Mouse (Mus musculus) thymus, postnatal 25 days (tissue): ENCODE data around the gene Mrpl55.
"Not testable (repeated sequence)": the region's sequence is repeated elsewhere in the genome, so short reads cannot be mapped to it uniquely, and the experiment has no call there.

Experiments used
- DNase-seq: peaks from one replicate; pipeline ENCODE4 v3.0.0; 2022

The Mrpl55 gene

DNA sequence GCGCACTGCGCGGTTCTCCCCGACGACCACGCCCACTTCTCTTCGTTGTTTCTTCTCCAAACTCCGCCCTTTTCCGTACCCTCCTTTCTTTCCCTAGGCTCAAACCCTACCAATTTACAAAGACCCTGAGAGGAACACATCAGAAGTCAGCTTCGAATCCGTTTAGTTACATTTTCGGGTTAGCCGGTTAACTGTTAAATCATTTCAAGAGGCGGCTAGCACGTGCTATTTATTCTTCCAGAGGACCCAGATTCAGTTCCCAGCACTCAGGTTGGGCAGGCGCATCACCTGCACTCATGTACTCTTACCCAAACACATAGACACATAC lies 10.3 kb upstream of the Mrpl55 start, which contains the start of gene Guk1:
TSS of gene Guk1 (minus strand) at position 154 of the 328 bp plus-strand sequence.
- DNase-seq = no peak

DNA sequence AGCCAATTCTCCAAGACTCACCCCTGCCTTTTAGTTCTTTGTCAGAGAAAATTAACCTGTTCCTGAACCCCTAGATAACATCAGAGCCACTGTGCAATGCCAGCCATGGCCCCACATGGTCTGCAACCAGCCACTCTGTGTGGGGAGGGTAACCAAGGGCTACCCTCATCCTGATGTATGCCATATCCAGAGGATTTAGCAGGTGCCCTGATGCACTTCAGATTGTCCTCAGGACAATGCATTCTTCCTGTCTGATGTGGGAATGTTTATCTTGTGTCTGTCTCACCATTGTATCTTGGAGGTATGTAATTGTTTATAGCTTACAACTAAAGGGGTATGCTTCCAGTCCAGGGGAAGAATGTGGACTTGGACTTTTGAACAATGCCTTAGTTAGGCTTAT lies 6.1 kb upstream of the Mrpl55 start:
- no peak for DNase-seq

- DNase-seq = no peak
Observed at GRCm38 (mm10) chr11:59201216-59202002, 877 bp upstream of the Mrpl55 start.

DNA sequence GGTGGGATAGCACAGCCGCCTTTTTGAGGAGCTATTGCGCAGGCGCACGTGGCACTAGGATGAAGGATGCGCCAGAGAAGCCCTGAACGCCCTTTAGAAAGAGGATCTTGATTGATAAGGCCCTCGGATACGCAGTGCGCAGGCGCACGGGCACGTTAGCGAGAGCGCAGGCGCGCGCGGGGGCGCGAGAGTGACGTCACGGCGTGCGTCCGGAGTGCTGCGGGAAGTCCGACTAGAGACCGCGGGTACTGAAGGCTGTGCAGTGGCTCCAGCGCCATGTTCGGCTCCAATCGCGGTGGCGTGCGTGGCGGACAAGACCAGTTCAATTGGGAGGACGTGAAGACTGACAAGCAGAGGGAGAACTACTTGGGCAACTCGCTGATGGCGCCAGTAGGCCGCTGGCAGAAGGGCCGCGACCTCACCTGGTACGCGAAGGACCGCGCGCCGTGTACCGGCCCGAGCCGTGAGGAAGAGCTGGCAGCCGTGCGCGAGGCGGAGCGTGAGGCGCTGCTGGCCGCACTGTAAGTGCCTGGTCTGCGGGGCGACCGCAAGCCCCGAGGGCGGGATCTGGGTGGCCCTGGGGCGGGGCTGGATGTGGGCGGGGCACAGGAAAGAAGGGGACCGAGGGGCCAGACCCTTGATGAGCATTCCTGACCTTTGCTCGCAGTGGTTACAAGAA lies 6.0 kb downstream of the Mrpl55 start, which contains the start of gene 2310033P09Rik:
TSS of gene 2310033P09Rik (plus strand) at position 169 of the 679 bp plus-strand sequence.
- peak; percentile 91 for DNase-seq

DNA sequence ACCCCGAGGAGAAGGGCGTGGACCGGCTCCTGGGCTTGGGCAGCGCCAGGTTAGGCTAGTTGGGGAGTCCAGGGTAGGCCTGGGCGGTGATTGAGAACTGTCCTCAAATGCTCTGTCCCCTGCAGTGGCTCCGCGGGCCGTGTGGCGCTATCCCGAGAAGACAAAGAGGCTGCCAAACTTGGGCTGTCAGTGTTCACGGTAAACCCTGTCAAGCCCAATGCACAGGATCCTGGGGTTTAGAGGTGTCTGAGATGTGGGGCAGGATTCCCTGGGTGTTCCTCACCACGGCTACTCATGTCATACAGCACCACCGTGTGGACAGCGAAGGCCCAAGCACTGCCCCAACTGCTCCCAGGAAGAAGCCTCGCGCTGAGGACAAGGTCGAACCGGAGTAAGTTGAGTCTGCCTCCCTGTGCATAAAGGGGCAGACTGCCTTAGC lies 6.7 kb downstream of the Mrpl55 start:
- peak; percentile 55 for DNase-seq

DNA sequence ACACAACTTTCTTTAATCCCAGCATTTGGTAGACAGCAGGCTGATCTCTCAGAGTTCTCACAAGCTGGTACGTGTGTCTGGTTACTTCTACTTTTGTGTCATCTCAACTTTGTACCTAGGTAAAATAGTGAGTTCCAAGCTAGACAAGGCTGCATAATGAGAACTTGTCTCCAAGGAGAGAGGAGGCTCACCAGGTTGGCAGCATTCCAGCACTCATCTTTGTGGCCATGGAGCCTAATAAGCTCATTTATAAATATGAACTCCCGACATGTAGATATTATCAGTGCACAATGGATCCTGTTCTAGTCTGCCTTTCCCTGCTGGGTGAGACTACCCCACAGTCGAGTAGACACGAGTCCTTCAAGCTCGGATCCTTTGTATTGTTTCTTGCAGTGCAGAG lies 7.3 kb downstream of the Mrpl55 start:
- no peak for DNase-seq

- no peak for DNase-seq
Observed at GRCm38 (mm10) chr11:59210020-59210419, 7.7 kb downstream of the Mrpl55 start.

- DNase-seq = not testable (repeated sequence)
Observed at GRCm38 (mm10) chr11:59211561-59211960, 9.3 kb downstream of the Mrpl55 start.

GRCm38 (mm10) chr11:59212320-59212719 lies 10.0 kb downstream of the Mrpl55 start:
- DNase-seq = peak; percentile 57

GRCm38 (mm10) chr11:59212892-59213494 lies 10.7 kb downstream of the Mrpl55 start:
- DNase-seq = no peak

DNA sequence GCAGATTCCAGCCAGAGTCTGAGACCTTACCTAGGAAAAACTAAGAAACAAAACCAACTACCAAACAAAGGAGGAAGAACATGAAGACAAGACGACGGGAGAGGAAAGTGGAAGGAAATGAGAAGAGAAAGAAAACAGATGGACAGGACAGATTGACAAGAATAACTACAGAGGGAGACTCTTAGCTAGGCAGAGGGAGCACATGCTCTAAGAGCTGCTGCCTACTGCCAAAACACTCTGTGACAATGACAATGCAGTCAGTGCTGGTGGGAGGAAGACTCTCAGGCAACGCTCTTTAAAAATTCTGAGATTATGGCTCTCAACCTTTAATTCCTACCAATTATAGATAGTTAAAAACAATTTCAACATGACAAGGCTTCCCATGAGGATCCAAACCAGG lies 14.7 kb downstream of the Mrpl55 start:
- no peak for DNase-seq

- DNase-seq = no peak
Observed at GRCm38 (mm10) chr11:59218389-59218998, 16.2 kb downstream of the Mrpl55 start.

DNA sequence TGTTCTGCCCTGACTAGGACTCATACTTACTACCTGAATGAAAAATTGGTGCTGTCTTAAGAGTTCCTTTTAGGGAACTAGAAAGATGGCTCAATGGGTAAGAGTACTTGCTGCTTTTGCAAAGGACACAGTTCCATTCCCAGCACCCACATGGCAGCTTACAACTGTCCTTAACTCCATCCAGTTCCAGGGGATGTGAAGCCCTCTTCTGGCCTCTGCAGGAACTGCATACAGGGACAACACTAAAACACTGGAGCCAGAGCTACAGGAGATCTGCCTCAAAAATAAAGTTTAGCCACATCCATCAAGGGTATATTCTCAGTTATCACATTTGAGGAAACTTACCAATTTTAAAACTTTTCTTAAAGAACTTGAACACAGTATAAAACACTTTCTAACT lies 16.8 kb downstream of the Mrpl55 start:
- DNase-seq = peak; percentile 57

DNA sequence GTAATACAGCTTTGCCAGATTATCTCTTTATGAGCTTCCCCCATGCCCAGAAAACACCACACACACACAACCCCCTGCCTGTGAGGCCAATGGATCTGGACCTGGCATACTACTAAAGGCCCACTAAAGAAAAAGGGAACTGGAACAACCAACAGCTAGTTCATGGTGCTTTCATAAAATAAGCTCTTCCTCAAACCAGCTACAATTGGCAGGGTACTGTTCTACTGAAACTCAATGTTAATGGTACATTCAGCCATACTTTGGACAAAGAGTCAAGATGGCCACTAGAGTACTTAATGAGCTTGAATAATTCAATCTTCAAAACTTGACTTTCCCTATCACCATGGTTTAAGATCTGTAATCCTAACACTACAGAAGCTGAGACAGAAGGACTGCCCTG lies 19.3 kb downstream of the Mrpl55 start:
- no peak for DNase-seq

DNA sequence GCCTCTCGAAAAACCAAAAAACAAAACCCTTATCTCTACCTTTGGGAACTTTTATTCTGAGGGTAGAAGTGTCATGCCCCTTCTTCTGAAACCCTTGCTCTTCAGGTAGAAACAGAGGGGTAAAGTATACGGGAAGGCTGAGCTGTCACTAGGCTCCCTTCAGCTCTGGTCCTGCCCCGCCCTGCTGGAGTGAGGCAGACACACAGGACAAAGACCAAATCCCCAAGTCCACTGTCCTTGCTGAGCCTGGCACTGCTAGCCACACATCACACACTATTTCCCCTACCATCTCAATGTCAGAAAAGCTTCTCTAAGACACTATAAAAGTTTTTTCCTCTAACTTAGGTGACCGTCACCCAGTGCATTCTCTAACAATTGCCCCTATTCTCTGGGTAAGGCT lies 20.0 kb downstream of the Mrpl55 start:
- DNase-seq = no peak

- no peak for DNase-seq
Observed at GRCm38 (mm10) chr11:59224025-59224424, 21.7 kb downstream of the Mrpl55 start.

- DNase-seq = no peak
Observed at GRCm38 (mm10) chr11:59224470-59224869, 22.2 kb downstream of the Mrpl55 start.

DNA sequence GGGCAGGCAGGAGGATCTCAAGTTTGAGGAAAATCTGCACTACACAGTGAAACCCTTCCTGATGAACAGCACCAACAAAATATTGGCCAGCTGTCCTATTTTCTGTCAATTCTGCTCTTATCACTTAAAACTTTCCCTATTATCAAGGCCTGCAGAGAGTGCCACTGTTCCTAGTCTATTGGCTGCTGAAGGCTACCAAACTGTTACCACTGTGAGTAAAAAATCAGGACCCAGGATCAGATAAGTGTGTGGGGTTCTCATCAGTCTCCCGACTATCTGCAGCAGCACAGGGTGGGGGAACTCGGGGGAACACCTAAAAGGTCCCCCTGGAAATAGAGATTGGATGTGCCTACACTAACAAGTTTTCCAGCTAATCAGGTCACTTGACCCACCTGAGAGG lies 22.9 kb downstream of the Mrpl55 start:
- DNase-seq = no peak

DNA sequence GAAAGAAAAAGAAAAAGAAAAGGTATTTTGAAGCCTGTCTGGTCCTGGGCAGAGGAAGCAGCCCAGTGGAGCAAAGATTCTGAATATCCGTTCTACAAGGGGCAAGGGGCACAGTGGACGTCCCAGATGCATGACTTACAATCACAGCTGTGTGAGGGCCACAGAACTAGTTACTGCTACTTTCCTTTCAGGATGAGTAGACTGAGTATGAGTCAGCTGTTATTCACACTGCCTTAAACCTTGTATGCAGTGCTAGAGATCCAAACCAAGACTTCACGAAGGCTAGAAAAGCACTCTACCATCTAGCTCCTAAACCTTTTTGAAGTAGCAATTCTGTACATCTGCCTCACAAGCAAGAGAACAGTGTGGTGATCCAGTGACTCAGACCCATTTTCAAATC lies 24.0 kb downstream of the Mrpl55 start:
- DNase-seq = no peak

DNA sequence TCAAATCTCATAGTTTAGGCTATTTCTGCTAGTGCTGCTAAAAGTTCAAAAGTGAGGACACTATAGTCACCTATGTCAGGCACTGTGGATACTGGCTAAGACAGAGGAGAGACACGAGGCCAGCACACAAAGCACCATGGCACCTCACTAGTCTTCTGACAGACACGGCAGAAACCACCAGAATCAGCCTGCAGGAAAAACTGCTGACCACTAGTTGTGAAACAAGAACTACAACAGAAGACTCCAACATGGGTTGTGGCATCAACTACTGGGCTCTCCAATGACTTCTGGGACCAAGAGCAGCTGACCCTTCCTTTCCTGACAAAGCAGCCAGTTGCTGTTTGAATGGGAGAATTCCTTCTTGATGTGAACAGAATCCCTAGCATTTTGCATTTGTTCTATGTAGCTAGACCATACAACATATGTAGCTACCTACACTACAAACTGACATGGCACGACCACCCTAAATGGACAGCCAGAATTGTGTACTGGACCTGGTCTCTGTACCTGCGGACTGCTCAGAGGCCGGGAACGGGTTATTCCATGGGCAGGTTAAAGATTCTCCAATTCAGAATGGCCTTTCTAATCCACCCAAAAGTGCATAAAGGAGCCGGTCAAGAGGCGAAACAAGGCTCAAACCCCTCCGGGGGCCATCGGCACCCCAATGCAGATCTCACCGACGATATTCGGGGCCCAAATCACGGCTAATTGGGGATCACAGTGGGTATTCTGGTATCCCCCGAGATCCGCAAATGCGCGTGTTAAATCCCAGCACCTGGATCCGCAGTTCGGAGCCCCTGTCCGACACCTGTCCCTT lies 24.7 kb downstream of the Mrpl55 start:
- DNase-seq = no peak

GRCm38 (mm10) chr11:59227604-59228121 lies 25.4 kb downstream of the Mrpl55 start:
- DNase-seq = no peak
